Mouse (Mus musculus): ENCODE data around the gene Arfgef2. TPM values are rescaled to one million over a fixed set of nuclear protein-coding genes. Genes with fewer than 3 reads are reported as not detected.

The Arfgef2 gene
- total and polyA plus RNA-seq, 3 experiments = 9.2 to 18.7 (median 11.2) TPM

DNA sequence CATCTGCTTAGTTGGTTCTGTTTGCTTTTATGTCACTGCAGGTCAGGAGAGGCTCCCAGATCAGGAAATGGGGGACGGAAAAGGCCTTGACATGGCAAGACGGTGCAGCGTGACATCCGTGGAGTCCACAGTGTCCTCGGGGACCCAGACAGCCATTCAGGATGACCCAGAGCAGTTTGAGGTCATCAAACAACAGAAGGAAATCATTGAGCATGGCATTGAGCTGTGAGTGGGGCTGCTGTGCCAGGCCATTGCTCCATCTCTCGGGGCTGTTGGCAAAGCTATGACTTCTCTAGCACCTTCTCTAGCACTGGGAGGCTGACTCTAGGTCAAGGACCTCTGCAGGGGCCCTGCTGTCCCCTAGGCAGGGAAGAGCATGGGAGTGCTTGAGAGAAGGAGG, 51.0 kb downstream of the Arfgef2 start:
- in situ Hi-C loops (cut with MboI; ENCODE audit: low pct_ligation_motif_present, low pct_unique_long_range_greater_than_20kb, low sequenced_read_pairs) (no loop called here), dilution Hi-C loops (cut with MboI; ENCODE audit: extremely low pct_ligation_motif_present, extremely low pct_unique_long_range_greater_than_20kb, low sequenced_read_pairs) (no loop called here)
- TF ChIP-seq SIN3A (IDR thresholded peaks at IDR 0.05; ENCODE audit: low read length) (no peak), TBP (conservative IDR thresholded peaks at IDR 0.05; ENCODE audit: low read depth, low read length) (no peak), GABPA (IDR thresholded peaks at IDR 0.05; ENCODE audit: insufficient replicate concordance, low read depth, low read length) (no peak), MXI1 (IDR thresholded peaks at IDR 0.05; ENCODE audit: low read depth, low read length) (no peak), ETS1 (conservative IDR thresholded peaks at IDR 0.05; ENCODE audit: low read depth, low read length) (no peak), MAZ (IDR thresholded peaks at IDR 0.05; ENCODE audit: low read depth, low read length) (no peak), RCOR1 (conservative IDR thresholded peaks at IDR 0.05; ENCODE audit: low read depth, low read length) (no peak), IRF4 (IDR thresholded peaks at IDR 0.05; ENCODE audit: low read depth, low read length) (no peak)
- Histone ChIP-seq H3K36me3 (replicated peaks in 1 of 2; ENCODE audit: control insufficient read depth in 1 of 2, insufficient read depth in 1 of 2, low read length in 1 of 2) (peaks cover 69 to 95% of the 10 kb centered on the region in 2 experiments), H3K79me2 (replicated peaks; ENCODE audit: control insufficient read depth, extremely low read depth, insufficient read depth, poor library complexity, severe bottlenecking) (no peaks in the 10 kb centered on the region), H3K9ac (ENCODE audit: insufficient read depth, low read depth) (no peak overlapping the region), H3K9me3 (replicated peaks; ENCODE audit: low read length) (peaks cover 7% of the 10 kb centered on the region), H3K4me2 (ENCODE audit: insufficient read depth, low read depth, poor library complexity, severe bottlenecking) (no peak overlapping the region), H3K4me1 (ENCODE audit: control insufficient read depth in 1 of 2, insufficient read depth in 2 of 2) (no peaks in the 10 kb centered on the region), H3K4me3 (replicated peaks in 1 of 3; ENCODE audit: low read depth in 2 of 3, low read length in 2 of 3, poor library complexity in 1 of 3) (no peak overlapping the region), H3K27me3 (replicated peaks) (no peaks in the 10 kb centered on the region), H3K27ac (ENCODE audit: insufficient read depth, low read depth) (no peak overlapping the region)
- no peak for DNase-seq (ENCODE audit: extremely low read depth)

DNA sequence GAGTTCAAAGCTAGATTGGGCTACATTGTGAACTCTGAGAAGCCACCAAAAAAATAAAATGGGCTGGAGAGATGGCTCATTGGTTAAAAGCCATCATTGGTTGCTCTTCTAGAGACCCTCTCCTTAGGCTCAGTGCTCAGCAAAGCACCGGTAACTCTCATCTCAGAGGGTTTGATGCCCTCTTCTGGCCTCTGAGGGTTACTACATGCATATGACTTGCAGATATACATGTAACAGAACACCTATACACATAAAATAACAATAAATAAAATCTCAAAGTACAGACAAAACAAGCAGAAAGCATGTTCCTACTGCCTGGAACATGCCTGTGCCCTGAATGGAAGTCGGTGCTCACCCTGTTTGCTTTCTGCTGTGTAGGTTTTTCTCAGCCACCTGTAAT, 51.7 kb downstream of the Arfgef2 start:
- Histone ChIP-seq H3K27ac (ENCODE audit: insufficient read depth, low read depth) (no peak overlapping the region), H3K27me3 (replicated peaks) (no peaks in the 10 kb centered on the region), H3K4me2 (ENCODE audit: insufficient read depth, low read depth, poor library complexity, severe bottlenecking) (no peak overlapping the region), H3K79me2 (replicated peaks; ENCODE audit: control insufficient read depth, extremely low read depth, insufficient read depth, poor library complexity, severe bottlenecking) (no peaks in the 10 kb centered on the region), H3K9ac (ENCODE audit: insufficient read depth, low read depth) (no peak overlapping the region), H3K4me3 (replicated peaks in 1 of 3; ENCODE audit: low read depth in 2 of 3, low read length in 2 of 3, poor library complexity in 1 of 3) (no peak overlapping the region), H3K4me1 (ENCODE audit: control insufficient read depth in 1 of 2, insufficient read depth in 2 of 2) (no peaks in the 10 kb centered on the region), H3K9me3 (replicated peaks; ENCODE audit: low read length) (peaks cover 3% of the 10 kb centered on the region), H3K36me3 (replicated peaks in 1 of 2; ENCODE audit: control insufficient read depth in 1 of 2, insufficient read depth in 1 of 2, low read length in 1 of 2) (peaks cover 70 to 95% of the 10 kb centered on the region in 2 experiments)
- dilution Hi-C loops (cut with MboI; ENCODE audit: extremely low pct_ligation_motif_present, extremely low pct_unique_long_range_greater_than_20kb, low sequenced_read_pairs) (no loop called here), in situ Hi-C loops (cut with MboI; ENCODE audit: low pct_ligation_motif_present, low pct_unique_long_range_greater_than_20kb, low sequenced_read_pairs) (no loop called here)
- no peak for TF ChIP-seq CHD1 (IDR thresholded peaks at IDR 0.05; ENCODE audit: low read depth, low read length)
- TF ChIP-seq RAD21 (IDR thresholded peaks at IDR 0.05; ENCODE audit: low read depth, low read length) = peak; percentile 57
- peak; percentile 52 to 55 for TF ChIP-seq CTCF (conservative IDR thresholded peaks at IDR 0.05 in 1 of 2, IDR thresholded peaks at IDR 0.05 in 1 of 2; ENCODE audit: low read depth in 2 of 2, low read length in 2 of 2)
- TF ChIP-seq SMC3 (IDR thresholded peaks at IDR 0.05; ENCODE audit: low read depth, low read length) = peak; percentile 35; the same call in 1 of the 2 replicates
- 0 out of 2 replicates have a peak, but pooled peaks have one; percentile 31 for TF ChIP-seq ZNF384 (IDR thresholded peaks at IDR 0.05; ENCODE audit: low read depth, low read length)
- peak; percentile 51 for DNase-seq (ENCODE audit: extremely low read depth)

DNA sequence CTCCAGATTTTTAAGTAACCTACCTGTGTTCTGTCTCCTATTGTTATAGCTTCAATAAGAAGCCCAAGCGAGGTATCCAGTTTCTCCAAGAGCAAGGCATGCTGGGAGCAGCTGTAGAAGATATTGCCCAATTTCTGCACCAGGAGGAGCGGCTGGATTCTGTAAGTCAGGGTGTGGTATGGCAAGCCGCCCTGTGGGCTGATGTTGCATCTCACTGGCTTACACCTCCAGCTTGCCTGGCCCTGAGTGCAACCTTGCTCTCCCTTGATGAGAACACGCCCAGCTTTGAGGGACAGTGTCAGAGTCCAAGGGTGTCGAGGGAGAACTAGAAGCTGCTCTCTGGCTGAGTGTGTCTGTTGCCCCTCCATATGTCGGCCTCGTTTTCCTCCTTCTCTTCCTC, 53.8 kb downstream of the Arfgef2 start:
- no peak for DNase-seq (ENCODE audit: extremely low read depth)
- H3K9me3 ChIP-seq (replicated peaks; ENCODE audit: low read length) = no peaks in the 10 kb centered on the region
- no peak overlapping the region for H3K9ac ChIP-seq (ENCODE audit: insufficient read depth, low read depth)
- no peak for TF ChIP-seq NRF1 (IDR thresholded peaks at IDR 0.05; ENCODE audit: low read depth, low read length)
- peaks cover 73 to 92% of the 10 kb centered on the region in 2 experiments for H3K36me3 ChIP-seq (replicated peaks in 1 of 2; ENCODE audit: control insufficient read depth in 1 of 2, insufficient read depth in 1 of 2, low read length in 1 of 2)
- H3K4me1 ChIP-seq (ENCODE audit: control insufficient read depth in 1 of 2, insufficient read depth in 2 of 2) = no peaks in the 10 kb centered on the region
- H3K27me3 ChIP-seq (replicated peaks) = no peaks in the 10 kb centered on the region
- in situ Hi-C loops (cut with MboI; ENCODE audit: low pct_ligation_motif_present, low pct_unique_long_range_greater_than_20kb, low sequenced_read_pairs) (no loop called here), dilution Hi-C loops (cut with MboI; ENCODE audit: extremely low pct_ligation_motif_present, extremely low pct_unique_long_range_greater_than_20kb, low sequenced_read_pairs) (no loop called here)
- no peak overlapping the region for H3K4me2 ChIP-seq (ENCODE audit: insufficient read depth, low read depth, poor library complexity, severe bottlenecking)
- no peaks in the 10 kb centered on the region for H3K79me2 ChIP-seq (replicated peaks; ENCODE audit: control insufficient read depth, extremely low read depth, insufficient read depth, poor library complexity, severe bottlenecking)
- no peak overlapping the region for H3K4me3 ChIP-seq (replicated peaks in 1 of 3; ENCODE audit: low read depth in 2 of 3, low read length in 2 of 3, poor library complexity in 1 of 3)
- H3K27ac ChIP-seq (ENCODE audit: insufficient read depth, low read depth) = no peak overlapping the region
